Mouse (Mus musculus) bone marrow macrophage, adult 2 months (primary cell): Measurements from ENCODE around the gene Pde2a.

Experiments used
- CTCF ChIP-seq: IDR thresholded peaks from 2 replicates; pipeline ENCODE4 v1.5.1; 2012; ENCODE audit warnings: low read depth, mild to moderate bottlenecking, low read length, moderate library complexity
- POLR2A ChIP-seq: IDR thresholded peaks from 2 replicates; pipeline ENCODE4 v1.6.1; 2012; ENCODE audit warnings: mild to moderate bottlenecking, low read depth, low read length, borderline replicate concordance

GRCm38 (mm10) chr7:101419013-101419770 lies 2.3 kb upstream of the Pde2a start:
- TF ChIP-seq CTCF = no peak
- no peak for TF ChIP-seq POLR2A
